Mouse (Mus musculus) CH12.LX (cell line): ENCODE measurements around the gene Adap1.

Experiments
- CHD2 ChIP-seq: IDR thresholded peaks from 2 replicates; pipeline ENCODE4 v1.6.1; 2011; ENCODE audit warnings: low read length, improper control_type of control experiment
- CTCF ChIP-seq, 2 experiments: IDR thresholded peaks in 1 of 2; conservative IDR thresholded peaks in 1 of 2; 2 replicates each; pipeline ENCODE4 v1.5.1; 2011 to 2012; ENCODE audit warnings: low read depth in 2 of 2, low read length in 2 of 2, improper control_type of control experiment in 1 of 2, inconsistent platforms in 1 of 2, mild to moderate bottlenecking in 1 of 2, moderate library complexity in 1 of 2
- ELF1 ChIP-seq: IDR thresholded peaks from 2 replicates; pipeline ENCODE4 v1.6.1; 2014; ENCODE audit warnings: low read depth, mild to moderate bottlenecking, inconsistent platforms, low read length, improper control_type of control experiment
- EP300 ChIP-seq: IDR thresholded peaks from 2 replicates; pipeline ENCODE4 v1.6.1; 2011; ENCODE audit warnings: low read length, improper control_type of control experiment
- POLR2A ChIP-seq: IDR thresholded peaks from 2 replicates; pipeline ENCODE4 v1.6.1; 2011; ENCODE audit warnings: low read depth, mild to moderate bottlenecking, improper control_type of control experiment, low read length

DNA sequence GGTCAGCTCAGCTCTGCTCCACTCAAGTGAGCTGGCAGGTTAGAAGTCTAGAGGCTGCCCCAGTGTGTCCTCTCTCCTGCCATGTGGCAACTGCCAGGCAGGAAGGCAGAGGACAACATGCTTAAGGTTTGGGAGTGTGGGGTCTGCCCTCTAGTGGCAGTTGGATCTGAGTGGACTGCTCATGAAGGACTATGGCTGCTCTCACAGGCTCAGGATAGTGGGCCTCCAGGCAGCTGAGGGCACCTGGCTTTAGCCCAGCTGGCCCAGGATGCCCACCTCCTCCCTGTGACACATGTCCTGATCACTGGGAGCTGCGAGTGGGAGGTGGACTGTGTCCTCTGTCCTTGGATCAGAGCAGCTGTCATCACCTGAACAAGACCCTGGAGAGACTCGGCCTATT is 33.2 kb upstream of the Adap1 start:
- no peak for TF ChIP-seq CHD2
- TF ChIP-seq ELF1, result no peak
- peak; percentile 23 to 70; a peak in 2 of 4 replicates for TF ChIP-seq CTCF (conservative IDR thresholded peaks at IDR 0.05 in 1 of 2, IDR thresholded peaks at IDR 0.05 in 1 of 2; ENCODE audit: low read depth in 2 of 2, low read length in 2 of 2)
- no peak for TF ChIP-seq POLR2A
- TF ChIP-seq EP300, result no peak
